Mouse (Mus musculus): ENCODE results near the gene Babam1. TPM values are rescaled to one million over a fixed set of nuclear protein-coding genes. Genes with fewer than 3 reads are reported as not detected.

Babam1 gene
- 118 TPM for polyA plus RNA-seq (2012; fragmentation: generic; extraction: Trizol)
- long read RNA-seq, experiment 1, transcript Babam1-201 (9 exons, 1,433 nt) = major isoform, 58 of 89 reads
- long read RNA-seq, experiment 1, partial matches to known transcripts = 18 of 89 reads
- long read RNA-seq, experiment 1, other reads (novel, unspliced or antisense) = 13 of 89 reads
- long read RNA-seq, experiment 2, transcript Babam1-201 (9 exons, 1,433 nt) = major isoform, 139 of 168 reads
- long read RNA-seq, experiment 2, partial matches to known transcripts = 9 of 168 reads
- long read RNA-seq, experiment 2, other reads (novel, unspliced or antisense) = 20 of 168 reads

GRCm38 (mm10) chr8:71396639-71397305, at the start of gene Babam1:
TSS of gene Babam1 (plus strand) at chr8:71396861.
- Histone ChIP-seq H3ac (ENCODE audit: control insufficient read depth, insufficient read length, low read depth) (peak within 1 kb of the TSS; percentile 94), H3K79me3 (ENCODE audit: low read depth) (peaks cover 5% of the 10 kb centered on the region), H3K36me3 (ENCODE audit: control insufficient read depth, insufficient read depth) (peaks cover 13% of the 10 kb centered on the region), H3K79me2 (ENCODE audit: control insufficient read depth, insufficient read depth) (peaks cover 17% of the 10 kb centered on the region), H3K4me3 (ENCODE audit: insufficient read depth, poor library complexity, severe bottlenecking) (peak within 1 kb of the TSS; percentile 84), H3K27me3 (ENCODE audit: control insufficient read depth, insufficient read depth, insufficient read length) (no peaks in the 10 kb centered on the region)
- TF ChIP-seq MYOG (IDR thresholded peaks at IDR 0.05; ENCODE audit: control insufficient read depth, extremely low read depth, insufficient read length) (no peak), CTCF (IDR thresholded peaks at IDR 0.05; ENCODE audit: control insufficient read depth, insufficient read depth, insufficient read length) (no peak)

- peaks cover 74% of the 10 kb centered on the region for H3K36me3 ChIP-seq (ENCODE audit: control insufficient read depth, insufficient read depth)
- TF ChIP-seq USF1 (IDR thresholded peaks at IDR 0.05; ENCODE audit: low read depth) = no peak
- no peak for TF ChIP-seq CTCF (IDR thresholded peaks at IDR 0.05; ENCODE audit: control insufficient read depth, insufficient read depth, insufficient read length)
- TF ChIP-seq FOSL1 (IDR thresholded peaks at IDR 0.05; ENCODE audit: insufficient read depth, low read length, poor library complexity, severe bottlenecking) = no peak
- peak; percentile 64 for TF ChIP-seq MAX (IDR thresholded peaks at IDR 0.05)
- peak; percentile 93 for TF ChIP-seq MYOD1 (IDR thresholded peaks at IDR 0.05; ENCODE audit: control insufficient read depth, insufficient read length, low read depth)
- TF ChIP-seq MYOG (IDR thresholded peaks at IDR 0.05; ENCODE audit: control insufficient read depth, extremely low read depth, insufficient read length) = no peak
- peak; percentile 9 for TF ChIP-seq CEBPB (IDR thresholded peaks at IDR 0.05; ENCODE audit: low read depth)
- H3K4me3 ChIP-seq (ENCODE audit: insufficient read depth, poor library complexity, severe bottlenecking) = no peak overlapping the region
These were observed 45.5 kb upstream of the Babam1 start for GRCm38 (mm10) chr8:71351117-71351516.

GRCm38 (mm10) chr8:71351520-71351919, 45.1 kb upstream of the Babam1 start:
- H3K4me3 ChIP-seq (ENCODE audit: insufficient read depth, poor library complexity, severe bottlenecking) = no peak overlapping the region
- no peaks in the 10 kb centered on the region for H3K27me3 ChIP-seq (ENCODE audit: control insufficient read depth, insufficient read depth, insufficient read length)
- H3K79me3 ChIP-seq (ENCODE audit: low read depth) = no peaks in the 10 kb centered on the region
- TF ChIP-seq CEBPB (IDR thresholded peaks at IDR 0.05; ENCODE audit: low read depth) (no peak), USF1 (IDR thresholded peaks at IDR 0.05; ENCODE audit: low read depth) (no peak), MYOD1 (IDR thresholded peaks at IDR 0.05; ENCODE audit: control insufficient read depth, insufficient read length, low read depth) (no peak), CTCF (IDR thresholded peaks at IDR 0.05; ENCODE audit: control insufficient read depth, insufficient read depth, insufficient read length) (no peak), MAX (IDR thresholded peaks at IDR 0.05) (no peak), MYOG (IDR thresholded peaks at IDR 0.05; ENCODE audit: control insufficient read depth, extremely low read depth, insufficient read length) (no peak), FOSL1 (IDR thresholded peaks at IDR 0.05; ENCODE audit: insufficient read depth, low read length, poor library complexity, severe bottlenecking) (peak; percentile 75)
- no peaks in the 10 kb centered on the region for H3K79me2 ChIP-seq (ENCODE audit: control insufficient read depth, insufficient read depth)
- H3K36me3 ChIP-seq (ENCODE audit: control insufficient read depth, insufficient read depth) = peaks cover 74% of the 10 kb centered on the region
- H3ac ChIP-seq (ENCODE audit: control insufficient read depth, insufficient read length, low read depth) = no peak overlapping the region

More at GRCm38 (mm10) chr8:71351117-71351516, 45.5 kb upstream of the Babam1 start:
- H3ac ChIP-seq (ENCODE audit: control insufficient read depth, insufficient read length, low read depth) = no peak overlapping the region
- H3K79me2 ChIP-seq (ENCODE audit: control insufficient read depth, insufficient read depth) = no peaks in the 10 kb centered on the region
- no peaks in the 10 kb centered on the region for H3K27me3 ChIP-seq (ENCODE audit: control insufficient read depth, insufficient read depth, insufficient read length)
- H3K79me3 ChIP-seq (ENCODE audit: low read depth) = no peaks in the 10 kb centered on the region

GRCm38 (mm10) chr8:71358026-71358425, 38.6 kb upstream of the Babam1 start:
- Histone ChIP-seq H3K79me3 (ENCODE audit: low read depth) (no peaks in the 10 kb centered on the region), H3ac (ENCODE audit: control insufficient read depth, insufficient read length, low read depth) (no peak overlapping the region), H3K36me3 (ENCODE audit: control insufficient read depth, insufficient read depth) (peaks cover 46% of the 10 kb centered on the region), H3K27me3 (ENCODE audit: control insufficient read depth, insufficient read depth, insufficient read length) (no peaks in the 10 kb centered on the region), H3K4me3 (ENCODE audit: insufficient read depth, poor library complexity, severe bottlenecking) (no peak overlapping the region), H3K79me2 (ENCODE audit: control insufficient read depth, insufficient read depth) (no peaks in the 10 kb centered on the region)
- no peak for TF ChIP-seq USF1 (IDR thresholded peaks at IDR 0.05; ENCODE audit: low read depth)
- TF ChIP-seq MAX (IDR thresholded peaks at IDR 0.05) = no peak

GRCm38 (mm10) chr8:71366771-71367528, 29.7 kb upstream of the Babam1 start, which contains the start of gene Use1:
TSS of gene Use1 (plus strand) at chr8:71366848.
- TF ChIP-seq MYOG (IDR thresholded peaks at IDR 0.05; ENCODE audit: control insufficient read depth, extremely low read depth, insufficient read length) = no peak
- no peak for TF ChIP-seq FOSL1 (IDR thresholded peaks at IDR 0.05; ENCODE audit: insufficient read depth, low read length, poor library complexity, severe bottlenecking)
- TF ChIP-seq USF1 (IDR thresholded peaks at IDR 0.05; ENCODE audit: low read depth) = no peak
- no peak for TF ChIP-seq CEBPB (IDR thresholded peaks at IDR 0.05; ENCODE audit: low read depth)
- TF ChIP-seq MAX (IDR thresholded peaks at IDR 0.05) = peak; percentile 78
- TF ChIP-seq MYOD1 (IDR thresholded peaks at IDR 0.05; ENCODE audit: control insufficient read depth, insufficient read length, low read depth) = no peak
- H3ac ChIP-seq (ENCODE audit: control insufficient read depth, insufficient read length, low read depth) = peak within 1 kb of the TSS; percentile 90
- peaks cover 16% of the 10 kb centered on the region for H3K79me2 ChIP-seq (ENCODE audit: control insufficient read depth, insufficient read depth)
- H3K4me3 ChIP-seq (ENCODE audit: insufficient read depth, poor library complexity, severe bottlenecking) = peak within 1 kb of the TSS; percentile 41
- no peaks in the 10 kb centered on the region for H3K27me3 ChIP-seq (ENCODE audit: control insufficient read depth, insufficient read depth, insufficient read length)
- H3K79me3 ChIP-seq (ENCODE audit: low read depth) = no peaks in the 10 kb centered on the region
- H3K36me3 ChIP-seq (ENCODE audit: control insufficient read depth, insufficient read depth) = peaks cover 17% of the 10 kb centered on the region
